Mouse (Mus musculus) hindbrain, embryonic 12.5 days (tissue): ENCODE results near the gene Ndufv2. TPM values are rescaled to one million over a fixed set of nuclear protein-coding genes. Genes with fewer than 3 reads are reported as not detected.
"Not testable (repeated sequence)": the region's sequence is repeated elsewhere in the genome, so short reads cannot be mapped to it uniquely, and the experiment has no call there.

ENCODE experiments used
- ATAC-seq: fragments of 200-750 bp; cut with Nextera tagmentation; 2 replicates; pipeline ENCODE4 v1.8.0; 2017; ENCODE audit warnings: moderate TSS enrichment; ENCODE audit not compliant: low FRiP score
- H3K27ac ChIP-seq: fragments of 300-500 bp; sonication (generic); 2 replicates; pipeline ENCODE4 v1.5.1; 2016; ENCODE audit warnings: mild to moderate bottlenecking
- H3K27me3 ChIP-seq: fragments of 300-500 bp; sonication (generic); 2 replicates; pipeline ENCODE4 v1.6.1; 2016; ENCODE audit warnings: mild to moderate bottlenecking
- H3K36me3 ChIP-seq: fragments of 300-500 bp; sonication (generic); 2 replicates; pipeline ENCODE4 v1.6.1; 2016; ENCODE audit warnings: mild to moderate bottlenecking
- H3K4me1 ChIP-seq: fragments of 300-500 bp; sonication (generic); 2 replicates; pipeline ENCODE4 v1.6.1; 2016
- H3K4me2 ChIP-seq: fragments of 300-500 bp; sonication (generic); replicated peaks from 2 replicates; pipeline ENCODE4 v1.6.1; 2016; ENCODE audit warnings: mild to moderate bottlenecking
- H3K4me3 ChIP-seq: fragments of 300-500 bp; sonication (generic); 2 replicates; pipeline ENCODE4 v1.5.1; 2016; ENCODE audit warnings: mild to moderate bottlenecking
- H3K9ac ChIP-seq: fragments of 300-500 bp; sonication (generic); 2 replicates; pipeline ENCODE4 v1.6.1; 2016; ENCODE audit warnings: mild to moderate bottlenecking, moderate library complexity
- H3K9me3 ChIP-seq: fragments of 300-500 bp; sonication (generic); replicated peaks from 2 replicates; pipeline ENCODE4 v1.6.1; 2016; ENCODE audit warnings: mild to moderate bottlenecking
- WGBS: fragments of 180-500 bp; shearing (Covaris S2); methylation state at CpG from one replicate; pipeline ENCODE4 v1.1.7; 2016; 5-methylcytosine and 5-hydroxymethylcytosine counted together
- polyA plus RNA-seq: library from polyadenylated mRNA; unstranded; fragments of >200 nt; fragmentation: Nextera tagmentation; extraction: Ambion mirVana; gene quantifications from 2 replicates; pipeline ENCODE4 v1.2.1, GENCODE M21; 2016

Ndufv2 gene
- polyA plus RNA-seq, 1 experiment from 2014 or later, result 282 TPM

- peaks cover 15% of the 10 kb centered on the region for H3K36me3 ChIP-seq
- peak; percentile 98 for ATAC-seq
- under 1% methylated on average over 53 of the region's 53 CpGs for WGBS
These were observed 24.4 kb downstream of the Ndufv2 start, which contains the start of gene Ankrd12 for GRCm38 (mm10) chr17:66076934-66077333. Gene Ankrd12, minus strand, starts transcription at chr17:66077089.

GRCm38 (mm10) chr17:66076174-66076927 lies 25.0 kb downstream of the Ndufv2 start:
- peak overlapping the region; percentile 81 for H3K9ac ChIP-seq
- H3K4me3 ChIP-seq, result peak overlapping the region; percentile 88
- under 1% methylated on average over 75 of the region's 95 CpGs for WGBS
- H3K36me3 ChIP-seq, result peaks cover 15% of the 10 kb centered on the region
- no peaks in the 10 kb centered on the region for H3K9me3 ChIP-seq
- ATAC-seq, result peak; percentile 87
- H3K4me1 ChIP-seq, result peaks cover 17% of the 10 kb centered on the region; the same call in 1 of the 2 replicates
- peak overlapping the region; percentile 95 for H3K27ac ChIP-seq
- H3K27me3 ChIP-seq, result 0 out of 2 replicates have a peak, but pooled peaks cover 3% of the 10 kb centered on the region
- H3K4me2 ChIP-seq, result peak overlapping the region; percentile 85

More at GRCm38 (mm10) chr17:66076934-66077333, 24.4 kb downstream of the Ndufv2 start, which contains the start of gene Ankrd12:
- peak within 1 kb of the TSS; percentile 88 for H3K4me3 ChIP-seq
- 0 out of 2 replicates have a peak, but pooled peaks cover 3% of the 10 kb centered on the region for H3K27me3 ChIP-seq
- peak within 1 kb of the TSS; percentile 95 for H3K27ac ChIP-seq
- no peaks in the 10 kb centered on the region for H3K9me3 ChIP-seq
- peaks cover 17% of the 10 kb centered on the region; the same call in 1 of the 2 replicates for H3K4me1 ChIP-seq
- H3K4me2 ChIP-seq, result peak within 1 kb of the TSS; percentile 85
- H3K9ac ChIP-seq, result peak within 1 kb of the TSS; percentile 81

GRCm38 (mm10) chr17:66075827-66076173 lies 25.6 kb downstream of the Ndufv2 start:
- Histone ChIP-seq H3K36me3 (peaks cover 11% of the 10 kb centered on the region), H3K27me3 (0 out of 2 replicates have a peak, but pooled peaks cover 3% of the 10 kb centered on the region), H3K4me2 (peak overlapping the region; percentile 85), H3K9ac (peak overlapping the region; percentile 81), H3K4me3 (peak overlapping the region; percentile 88), H3K27ac (peak overlapping the region; percentile 95), H3K9me3 (no peaks in the 10 kb centered on the region), H3K4me1 (peaks cover 17% of the 10 kb centered on the region; the same call in 1 of the 2 replicates)
- WGBS, result 8% methylated on average over 12 of the region's 12 CpGs
- no peak for ATAC-seq

- Histone ChIP-seq H3K9ac (no peak overlapping the region), H3K27me3 (0 out of 2 replicates have a peak, but pooled peaks cover 3% of the 10 kb centered on the region), H3K36me3 (no peaks in the 10 kb centered on the region), H3K4me3 (no peak overlapping the region), H3K27ac (no peak overlapping the region), H3K9me3 (no peaks in the 10 kb centered on the region), H3K4me2 (no peak overlapping the region), H3K4me1 (peaks cover 17% of the 10 kb centered on the region; the same call in 1 of the 2 replicates)
- WGBS, result 87% methylated on average over 7 of the region's 7 CpGs
- no peak for ATAC-seq
These were observed 27.4 kb downstream of the Ndufv2 start for GRCm38 (mm10) chr17:66073971-66074370.

- not testable (repeated sequence) for ATAC-seq, H3K36me3 ChIP-seq, H3K4me1 ChIP-seq, H3K4me3 ChIP-seq, H3K27ac ChIP-seq, H3K27me3 ChIP-seq, H3K4me2 ChIP-seq, H3K9ac ChIP-seq, H3K9me3 ChIP-seq
- WGBS, result 97% methylated on average over 2 of the region's 2 CpGs
These were observed 32.3 kb downstream of the Ndufv2 start for GRCm38 (mm10) chr17:66069036-66069435.

- no peak overlapping the region for H3K4me3 ChIP-seq
- H3K36me3 ChIP-seq, result no peaks in the 10 kb centered on the region
- H3K9ac ChIP-seq, result no peak overlapping the region
- no peaks in the 10 kb centered on the region for H3K9me3 ChIP-seq
- no peak overlapping the region for H3K27ac ChIP-seq
- no peak overlapping the region for H3K4me2 ChIP-seq
- 88% methylated on average over 4 of the region's 4 CpGs for WGBS
- no peaks in the 10 kb centered on the region for H3K27me3 ChIP-seq
- no peak for ATAC-seq
- H3K4me1 ChIP-seq, result no peaks in the 10 kb centered on the region
These were observed 36.2 kb downstream of the Ndufv2 start for GRCm38 (mm10) chr17:66065115-66065514.

GRCm38 (mm10) chr17:66061241-66061938 lies 40.0 kb downstream of the Ndufv2 start:
- no peak overlapping the region for H3K9ac ChIP-seq
- no peak for ATAC-seq

GRCm38 (mm10) chr17:66058160-66058559 lies 43.2 kb downstream of the Ndufv2 start:
- Histone ChIP-seq H3K27ac (no peak overlapping the region), H3K9ac (no peak overlapping the region), H3K36me3 (no peaks in the 10 kb centered on the region), H3K4me1 (no peaks in the 10 kb centered on the region), H3K9me3 (no peaks in the 10 kb centered on the region), H3K4me2 (no peak overlapping the region), H3K27me3 (no peaks in the 10 kb centered on the region), H3K4me3 (no peak overlapping the region)
- ATAC-seq, result no peak
- 94% methylated on average over 4 of the region's 4 CpGs for WGBS

More at GRCm38 (mm10) chr17:66061241-66061938, 40.0 kb downstream of the Ndufv2 start:
- Histone ChIP-seq H3K4me2 (no peak overlapping the region), H3K36me3 (no peaks in the 10 kb centered on the region), H3K4me3 (no peak overlapping the region), H3K27ac (no peak overlapping the region), H3K4me1 (no peaks in the 10 kb centered on the region), H3K27me3 (no peaks in the 10 kb centered on the region), H3K9me3 (no peaks in the 10 kb centered on the region)
- WGBS, result 61% methylated on average over 8 of the region's 8 CpGs

GRCm38 (mm10) chr17:66057145-66057544 lies 44.2 kb downstream of the Ndufv2 start:
- Histone ChIP-seq H3K4me3 (no peak overlapping the region), H3K4me1 (no peaks in the 10 kb centered on the region), H3K9ac (no peak overlapping the region), H3K4me2 (no peak overlapping the region), H3K27ac (no peak overlapping the region), H3K9me3 (no peaks in the 10 kb centered on the region), H3K27me3 (no peaks in the 10 kb centered on the region), H3K36me3 (no peaks in the 10 kb centered on the region)
- 84% methylated on average over 2 of the region's 2 CpGs for WGBS
- no peak for ATAC-seq

GRCm38 (mm10) chr17:66053349-66053748 lies 48.0 kb downstream of the Ndufv2 start:
- WGBS, result 76% methylated on average over 4 of the region's 4 CpGs
- Histone ChIP-seq H3K36me3 (peaks cover 7% of the 10 kb centered on the region; the same call in 1 of the 2 replicates), H3K27ac (no peak overlapping the region)

GRCm38 (mm10) chr17:66048795-66049194 lies 52.6 kb downstream of the Ndufv2 start:
- Histone ChIP-seq H3K27me3 (no peaks in the 10 kb centered on the region), H3K36me3 (peaks cover 24% of the 10 kb centered on the region), H3K4me3 (no peak overlapping the region), H3K4me2 (no peak overlapping the region), H3K9me3 (no peaks in the 10 kb centered on the region), H3K4me1 (no peaks in the 10 kb centered on the region), H3K9ac (no peak overlapping the region), H3K27ac (no peak overlapping the region)
- no peak for ATAC-seq
- 83% methylated on average over 4 of the region's 4 CpGs for WGBS

More at GRCm38 (mm10) chr17:66053349-66053748, 48.0 kb downstream of the Ndufv2 start:
- Histone ChIP-seq H3K4me1 (no peaks in the 10 kb centered on the region), H3K27me3 (no peaks in the 10 kb centered on the region), H3K9me3 (no peaks in the 10 kb centered on the region), H3K4me2 (no peak overlapping the region), H3K4me3 (no peak overlapping the region), H3K9ac (no peak overlapping the region)
- ATAC-seq, result no peak

- H3K9me3 ChIP-seq, result no peaks in the 10 kb centered on the region
- H3K4me2 ChIP-seq, result no peak overlapping the region
- no peak overlapping the region for H3K4me3 ChIP-seq
- ATAC-seq, result no peak
- no peak overlapping the region for H3K27ac ChIP-seq
- no peak overlapping the region for H3K9ac ChIP-seq
- peaks cover 24% of the 10 kb centered on the region for H3K36me3 ChIP-seq
- 77% methylated on average over 5 of the region's 5 CpGs for WGBS
- H3K4me1 ChIP-seq, result no peaks in the 10 kb centered on the region
- H3K27me3 ChIP-seq, result no peaks in the 10 kb centered on the region
These were observed 53.2 kb downstream of the Ndufv2 start for GRCm38 (mm10) chr17:66048199-66048598.
